Mouse (Mus musculus) myocyte (in vitro differentiated cells): ENCODE measurements around the gene Gcnt3.

ENCODE experiments used
- CEBPB ChIP-seq: IDR thresholded peaks from 2 replicates; pipeline ENCODE4 v1.6.1; 2011; ENCODE audit warnings: mild to moderate bottlenecking, moderate library complexity; ENCODE audit not compliant: poor library complexity, insufficient read depth, severe bottlenecking
- POLR2A ChIP-seq: IDR thresholded peaks from one replicate; pipeline ENCODE4 v1.6.1; 2011; ENCODE audit warnings: low read depth, mild to moderate bottlenecking, control low read depth, moderate library complexity; ENCODE audit not compliant: insufficient read length
- POLR2AphosphoS2 ChIP-seq: IDR thresholded peaks from one replicate; pipeline ENCODE4 v1.6.1; 2011; ENCODE audit warnings: low read depth, control low read depth; ENCODE audit not compliant: insufficient read length
- TCF12 ChIP-seq: IDR thresholded peaks from one replicate; pipeline ENCODE4 v1.6.1; 2011; ENCODE audit warnings: mild to moderate bottlenecking, control low read depth; ENCODE audit not compliant: poor library complexity, insufficient read depth, severe bottlenecking
- USF1 ChIP-seq: IDR thresholded peaks from one replicate; pipeline ENCODE4 v1.6.1; 2011; ENCODE audit warnings: low read depth, mild to moderate bottlenecking, control low read depth, moderate library complexity

DNA sequence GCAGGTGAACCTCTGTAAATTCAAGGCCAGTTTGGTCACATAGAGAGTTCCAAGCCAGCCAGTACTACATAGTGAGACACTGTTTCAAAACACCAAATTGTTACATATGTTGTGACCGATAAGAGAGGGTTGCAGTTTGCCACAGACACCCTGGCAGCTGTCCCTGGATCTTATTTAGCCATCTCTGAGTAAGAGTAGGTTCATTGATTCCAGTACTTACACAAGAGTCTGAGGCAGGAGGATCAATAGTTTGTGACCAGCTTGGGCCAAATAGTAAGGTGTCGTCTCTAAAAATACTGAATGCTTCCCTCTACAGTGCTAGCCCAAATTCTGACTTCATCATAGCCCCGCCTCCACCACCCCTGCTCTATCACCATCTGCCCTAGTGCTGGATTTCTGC, 40.1 kb upstream of the Gcnt3 start:
- TF ChIP-seq USF1, result no peak
- TF ChIP-seq POLR2A, result no peak
- no peak for TF ChIP-seq POLR2AphosphoS2
- no peak for TF ChIP-seq CEBPB
- TF ChIP-seq TCF12, result no peak
